Mouse (Mus musculus) kidney, embryonic 16.5 days (tissue): ENCODE data around the gene Mon2. TPM values are rescaled to one million over a fixed set of nuclear protein-coding genes. Genes with fewer than 3 reads are reported as not detected.

Source experiments
- ATAC-seq: fragments of 200-750 bp; cut with Nextera tagmentation; 2 replicates; pipeline ENCODE4 v1.8.0; 2017; ENCODE audit warnings: moderate TSS enrichment; ENCODE audit not compliant: low FRiP score, low TSS enrichment
- H3K27ac ChIP-seq: fragments of 300-500 bp; sonication (generic); 2 replicates; pipeline ENCODE4 v1.5.1; 2014; ENCODE audit warnings: low read length
- H3K27me3 ChIP-seq: fragments of 300-500 bp; sonication (generic); 2 replicates; pipeline ENCODE4 v1.6.1; 2014; ENCODE audit warnings: low read length, control low read depth, mixed read lengths; ENCODE audit not compliant: insufficient read depth
- H3K36me3 ChIP-seq: fragments of 300-500 bp; sonication (generic); 2 replicates; pipeline ENCODE4 v1.6.1; 2014; ENCODE audit warnings: low read length, control low read depth, mixed read lengths; ENCODE audit not compliant: insufficient read depth
- H3K4me1 ChIP-seq: fragments of 300-500 bp; sonication (generic); 2 replicates; pipeline ENCODE4 v1.6.1; 2014; ENCODE audit warnings: low read length, control low read depth, mixed read lengths; ENCODE audit not compliant: insufficient read depth
- H3K4me2 ChIP-seq: fragments of 300-500 bp; sonication (generic); replicated peaks from 2 replicates; pipeline ENCODE4 v1.6.1; 2014; ENCODE audit warnings: low read depth, low read length
- H3K4me3 ChIP-seq: fragments of 300-500 bp; sonication (generic); 2 replicates; pipeline ENCODE4 v1.5.1; 2014; ENCODE audit warnings: mild to moderate bottlenecking, low read length
- H3K9ac ChIP-seq: fragments of 300-500 bp; sonication (generic); replicated peaks from 2 replicates; pipeline ENCODE4 v1.6.1; 2014; ENCODE audit warnings: low read length
- H3K9me3 ChIP-seq: fragments of 300-500 bp; sonication (generic); 2 replicates; pipeline ENCODE4 v1.6.1; 2016; ENCODE audit warnings: low read length, control low read depth
- WGBS: fragments of 180-500 bp; shearing (Covaris S2); extraction: QIAGEN DNeasy Blood & Tissue Kit; methylation state at CpG from one replicate; pipeline ENCODE4 v1.1.7; 2014; 5-methylcytosine and 5-hydroxymethylcytosine counted together
- polyA plus RNA-seq: library from polyadenylated mRNA; unstranded; fragments of >200 nt; fragmentation: Nextera tagmentation; extraction: Ambion mirVana; gene quantifications from 2 replicates; pipeline ENCODE4 v1.2.1, GENCODE M21; 2015

The Mon2 gene
- polyA plus RNA-seq, 1 experiment from 2014 or later = 22.6 TPM

GRCm38 (mm10) chr10:123071997-123072396 is 4.3 kb downstream of the Mon2 start:
- H3K36me3 ChIP-seq = peaks cover 13% of the 10 kb centered on the region
- peaks cover 11% of the 10 kb centered on the region for H3K4me1 ChIP-seq
- H3K9ac ChIP-seq = no peak overlapping the region
- H3K27me3 ChIP-seq = no peaks in the 10 kb centered on the region
- H3K4me2 ChIP-seq = no peak overlapping the region
- H3K4me3 ChIP-seq = no peak overlapping the region
- H3K9me3 ChIP-seq = peaks cover 9% of the 10 kb centered on the region
- 82% methylated on average over 2 of the region's 2 CpGs for WGBS
- ATAC-seq = no peak
- no peak overlapping the region for H3K27ac ChIP-seq

- no peak overlapping the region for H3K9ac ChIP-seq
- no peaks in the 10 kb centered on the region for H3K27me3 ChIP-seq
- H3K9me3 ChIP-seq = no peaks in the 10 kb centered on the region
- H3K4me3 ChIP-seq = no peak overlapping the region
- H3K36me3 ChIP-seq = 0 out of 2 replicates have a peak, but pooled peaks cover 3% of the 10 kb centered on the region
- ATAC-seq = no peak
- WGBS = 92% methylated on average over 2 of the region's 2 CpGs
- 0 out of 2 replicates have a peak overlapping the region, but pooled peaks have one; percentile 4 for H3K27ac ChIP-seq
- H3K4me1 ChIP-seq = peaks cover 5% of the 10 kb centered on the region; the same call in 1 of the 2 replicates
- no peak overlapping the region for H3K4me2 ChIP-seq
Observed at GRCm38 (mm10) chr10:123063021-123063420, 13.3 kb downstream of the Mon2 start.

- Histone ChIP-seq H3K27ac (no peak overlapping the region), H3K4me3 (no peak overlapping the region), H3K4me2 (no peak overlapping the region), H3K36me3 (0 out of 2 replicates have a peak, but pooled peaks cover 3% of the 10 kb centered on the region), H3K4me1 (peaks cover 5% of the 10 kb centered on the region; the same call in 1 of the 2 replicates), H3K9me3 (no peaks in the 10 kb centered on the region), H3K9ac (no peak overlapping the region), H3K27me3 (no peaks in the 10 kb centered on the region)
- WGBS = 92% methylated on average over 6 of the region's 6 CpGs
- no peak for ATAC-seq
Observed at GRCm38 (mm10) chr10:123060831-123061230, 15.5 kb downstream of the Mon2 start.

GRCm38 (mm10) chr10:123057082-123057481 is 19.2 kb downstream of the Mon2 start:
- 0 out of 2 replicates have a peak, but pooled peaks cover 3% of the 10 kb centered on the region for H3K36me3 ChIP-seq
- H3K4me3 ChIP-seq = no peak overlapping the region
- H3K4me2 ChIP-seq = no peak overlapping the region
- no peaks in the 10 kb centered on the region for H3K4me1 ChIP-seq
- no peak for ATAC-seq
- no peaks in the 10 kb centered on the region for H3K27me3 ChIP-seq
- 87% methylated on average over 1 of the region's 1 CpGs for WGBS
- H3K27ac ChIP-seq = no peak overlapping the region
- no peaks in the 10 kb centered on the region for H3K9me3 ChIP-seq
- H3K9ac ChIP-seq = no peak overlapping the region

DNA sequence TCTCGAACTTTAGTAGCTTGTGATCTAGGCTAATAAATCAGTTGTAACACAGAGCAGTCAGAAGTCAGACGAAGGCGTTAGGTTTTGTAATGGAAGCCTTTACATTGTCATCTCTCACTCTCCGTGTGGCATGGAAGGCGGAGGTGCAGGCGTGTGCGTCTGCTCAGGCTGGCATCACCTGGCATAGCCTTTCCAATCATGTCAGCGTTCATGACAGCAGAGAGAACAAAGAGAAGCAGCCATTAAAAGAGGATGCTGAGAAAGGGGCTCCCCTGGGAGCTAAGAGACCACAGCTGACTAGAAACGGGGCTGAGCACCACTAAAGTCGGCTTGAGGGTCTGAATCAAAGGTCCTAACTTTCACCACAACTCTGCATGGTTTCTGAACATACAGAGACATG is 19.8 kb downstream of the Mon2 start:
- Histone ChIP-seq H3K4me1 (no peaks in the 10 kb centered on the region), H3K27me3 (no peaks in the 10 kb centered on the region), H3K9ac (no peak overlapping the region), H3K4me3 (no peak overlapping the region), H3K9me3 (no peaks in the 10 kb centered on the region), H3K36me3 (0 out of 2 replicates have a peak, but pooled peaks cover 3% of the 10 kb centered on the region), H3K4me2 (no peak overlapping the region), H3K27ac (no peak overlapping the region)
- ATAC-seq = no peak
- 77% methylated on average over 10 of the region's 10 CpGs for WGBS

- Histone ChIP-seq H3K27me3 (no peaks in the 10 kb centered on the region), H3K9me3 (no peaks in the 10 kb centered on the region), H3K27ac (no peak overlapping the region), H3K36me3 (peaks cover 10% of the 10 kb centered on the region; the same call in 1 of the 2 replicates), H3K4me2 (no peak overlapping the region), H3K4me3 (no peak overlapping the region), H3K9ac (no peak overlapping the region), H3K4me1 (no peaks in the 10 kb centered on the region)
- ATAC-seq = no peak
- WGBS = 77% methylated on average over 9 of the region's 9 CpGs
Observed at GRCm38 (mm10) chr10:123055205-123056000, 20.9 kb downstream of the Mon2 start.

DNA sequence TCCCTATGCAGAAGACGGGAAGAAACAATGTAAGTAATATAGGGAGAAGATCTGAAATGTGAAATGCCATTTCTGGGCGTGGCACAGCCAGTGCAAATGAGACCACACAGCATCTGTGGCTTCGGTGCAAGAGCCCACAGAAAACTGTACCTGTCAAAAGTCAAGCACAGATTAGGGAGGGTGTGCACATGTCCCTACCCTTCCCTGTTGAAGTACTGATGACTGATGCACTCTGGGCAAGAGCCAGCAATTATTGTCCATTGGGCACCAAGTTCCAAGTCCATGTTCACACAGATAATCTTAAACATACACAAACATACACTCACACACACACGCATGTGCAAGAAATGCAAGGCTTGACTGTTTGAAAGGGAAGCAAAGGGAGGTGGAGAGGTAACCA is 22.7 kb downstream of the Mon2 start:
- peaks cover 14% of the 10 kb centered on the region for H3K36me3 ChIP-seq
- no peak overlapping the region for H3K4me3 ChIP-seq
- H3K4me2 ChIP-seq = no peak overlapping the region
- no peaks in the 10 kb centered on the region for H3K27me3 ChIP-seq
- H3K4me1 ChIP-seq = peaks cover 2% of the 10 kb centered on the region
- H3K27ac ChIP-seq = no peak overlapping the region
- no peak for ATAC-seq
- 79% methylated on average over 4 of the region's 4 CpGs for WGBS
- H3K9me3 ChIP-seq = no peaks in the 10 kb centered on the region
- no peak overlapping the region for H3K9ac ChIP-seq

GRCm38 (mm10) chr10:123052021-123052420 is 24.3 kb downstream of the Mon2 start:
- H3K27ac ChIP-seq = no peak overlapping the region
- peaks cover 4% of the 10 kb centered on the region for H3K4me1 ChIP-seq
- ATAC-seq = no peak
- no peaks in the 10 kb centered on the region for H3K9me3 ChIP-seq
- no peak overlapping the region for H3K9ac ChIP-seq
- 58% methylated on average over 7 of the region's 7 CpGs for WGBS
- peaks cover 18% of the 10 kb centered on the region for H3K36me3 ChIP-seq
- no peak overlapping the region for H3K4me2 ChIP-seq
- H3K27me3 ChIP-seq = no peaks in the 10 kb centered on the region
- H3K4me3 ChIP-seq = no peak overlapping the region

GRCm38 (mm10) chr10:123048730-123049129 is 27.6 kb downstream of the Mon2 start:
- peak; percentile 65; the same call in 1 of the 2 replicates for ATAC-seq
- peak overlapping the region; percentile 79 for H3K27ac ChIP-seq
- no peaks in the 10 kb centered on the region for H3K27me3 ChIP-seq
- no peak overlapping the region for H3K9ac ChIP-seq
- peaks cover 4% of the 10 kb centered on the region for H3K4me1 ChIP-seq
- 49% methylated on average over 1 of the region's 1 CpGs for WGBS
- no peak overlapping the region for H3K4me2 ChIP-seq
- H3K36me3 ChIP-seq = peaks cover 18% of the 10 kb centered on the region
- H3K9me3 ChIP-seq = no peaks in the 10 kb centered on the region
- no peak overlapping the region for H3K4me3 ChIP-seq

DNA sequence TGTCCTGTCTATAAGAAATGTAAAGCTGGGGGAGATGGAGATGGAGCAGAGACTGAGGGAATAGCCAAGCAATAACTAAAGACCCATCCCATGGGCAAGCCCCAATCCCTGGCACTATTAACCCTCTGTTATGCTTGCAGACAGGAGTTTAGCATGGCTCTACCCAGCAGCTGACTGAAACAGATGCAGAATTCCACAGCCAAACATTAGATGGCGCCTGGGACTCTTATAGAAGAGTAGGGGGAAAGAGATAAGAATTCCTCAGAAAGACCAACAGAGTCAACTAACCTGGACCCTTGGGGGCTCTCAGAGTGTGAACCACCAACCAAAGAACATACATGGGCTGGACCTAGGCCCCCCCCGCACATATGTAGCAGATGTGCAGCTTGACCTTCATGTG is 36.4 kb downstream of the Mon2 start:
- no peaks in the 10 kb centered on the region for H3K27me3 ChIP-seq
- H3K4me1 ChIP-seq = no peaks in the 10 kb centered on the region
- H3K27ac ChIP-seq = no peak overlapping the region
- H3K4me2 ChIP-seq = no peak overlapping the region
- no peak; the same call in 1 of the 2 replicates for ATAC-seq
- H3K9ac ChIP-seq = no peak overlapping the region
- peaks cover 36% of the 10 kb centered on the region for H3K36me3 ChIP-seq
- no peak overlapping the region for H3K4me3 ChIP-seq
- no peaks in the 10 kb centered on the region for H3K9me3 ChIP-seq
- WGBS = 56% methylated on average over 2 of the region's 2 CpGs
